Mouse (Mus musculus): ENCODE measurements around the gene Olfr123. TPM values are rescaled to one million over a fixed set of nuclear protein-coding genes. Genes with fewer than 3 reads are reported as not detected.

Olfr123 gene
- polyA plus RNA-seq (2017; shearing (Covaris generic)) = not detected

DNA sequence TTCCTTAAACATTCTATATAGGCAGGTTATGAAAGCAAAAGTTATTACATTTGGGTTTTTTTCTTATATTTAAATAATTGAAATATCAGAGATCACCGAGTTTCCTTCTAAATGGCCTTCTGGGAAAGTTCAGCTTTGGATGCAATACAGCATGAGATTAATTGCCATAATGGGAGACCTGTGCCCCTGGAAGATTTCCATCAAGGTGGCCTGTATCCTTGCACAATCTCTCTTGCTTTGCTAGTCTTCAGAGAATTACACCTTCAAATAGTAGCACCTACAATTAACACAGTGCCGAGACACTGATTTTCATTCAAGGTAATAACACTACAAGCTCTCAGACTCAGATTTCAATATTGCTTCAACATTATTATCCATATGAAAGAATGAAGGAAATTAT is at the start of gene Olfr123:
TSS of gene Olfr123 (plus strand) at position 301 of the 400 bp plus-strand sequence.

GRCm38 (mm10) chr17:37768307-37768706 is 25.0 kb upstream of the Olfr123 start, which contains the start of gene Olfr122:
Gene Olfr122, plus strand, starts transcription at chr17:37768607.

DNA sequence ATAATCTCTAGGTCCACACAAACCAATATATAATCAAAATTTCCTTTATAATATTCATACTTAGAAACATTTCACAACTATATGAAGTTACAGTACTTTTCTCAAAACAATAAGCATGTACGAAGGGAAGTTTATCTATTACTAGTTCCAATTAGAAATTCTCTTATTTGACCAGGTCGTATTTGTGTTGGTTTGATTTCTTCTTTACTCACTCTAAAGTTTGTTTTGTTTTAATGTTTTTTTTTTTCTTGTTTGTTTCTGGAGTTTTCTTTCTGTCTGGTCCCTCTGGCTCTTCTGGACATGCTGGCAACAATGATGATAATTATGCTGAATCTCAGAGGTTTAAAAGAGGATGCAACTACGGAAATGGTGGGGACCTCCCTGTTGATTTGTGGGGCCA is 6.3 kb downstream of the Olfr123 start, which contains the start of gene Olfr124:
TSS of gene Olfr124 (plus strand) at position 301 of the 400 bp plus-strand sequence.

DNA sequence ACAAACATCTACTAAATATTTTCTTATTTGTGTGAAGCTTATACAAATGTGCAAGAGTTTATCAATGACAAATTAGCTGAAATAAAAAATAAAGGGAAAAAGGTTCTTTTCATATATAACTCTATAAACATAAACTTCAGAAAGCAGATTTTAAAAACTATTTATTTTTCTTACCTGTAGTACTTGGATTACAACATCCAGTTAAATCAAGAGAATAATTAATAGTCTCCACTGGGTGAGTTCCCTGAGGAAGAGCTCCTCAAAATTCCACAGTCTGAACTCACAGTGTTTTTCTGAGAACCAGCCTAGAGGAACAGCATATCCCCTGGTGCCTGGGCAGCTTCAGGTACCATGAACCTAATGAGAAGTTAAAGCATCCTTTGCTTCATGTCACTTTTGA is 39.3 kb downstream of the Olfr123 start, which contains the start of gene Olfr125:
TSS of gene Olfr125 (plus strand) at position 301 of the 400 bp plus-strand sequence.

DNA sequence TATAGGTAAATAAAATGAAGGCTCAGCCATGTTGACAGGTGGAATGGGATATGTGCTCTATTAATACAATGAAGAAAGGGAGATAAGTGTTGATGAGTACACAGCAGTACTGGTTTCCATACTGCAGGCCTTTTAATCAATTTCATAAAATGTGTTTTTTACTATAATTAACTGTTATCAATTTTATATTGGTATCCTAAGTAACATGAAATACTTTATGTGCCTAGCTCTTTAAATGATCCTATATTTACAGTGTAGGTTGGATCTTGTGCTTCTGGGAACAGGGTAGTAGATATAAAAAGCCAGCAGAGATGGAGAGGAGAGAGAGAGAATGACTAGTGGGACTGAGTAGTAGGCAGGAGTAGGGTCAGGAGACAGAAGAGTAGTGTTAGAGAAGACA is 53.9 kb downstream of the Olfr123 start, which contains the start of gene Olfr126:
TSS of gene Olfr126 (plus strand) at position 301 of the 400 bp plus-strand sequence.

Other genes with a start within 250 kb of the Olfr123 start
- not detected for gene Olfr112, start 224.1 kb upstream of the Olfr123 start, polyA plus RNA-seq (2017; shearing (Covaris generic))
- not detected for gene Olfr113, start 215.9 kb upstream of the Olfr123 start, polyA plus RNA-seq (2017; shearing (Covaris generic))
- not detected for gene Olfr114, start 200.8 kb upstream of the Olfr123 start, polyA plus RNA-seq (2017; shearing (Covaris generic))
- gene Olfr115, start 166.4 kb upstream of the Olfr123 start, polyA plus RNA-seq (2017; shearing (Covaris generic)) = not detected
- not detected for gene Olfr116, start 166.3 kb upstream of the Olfr123 start, polyA plus RNA-seq (2017; shearing (Covaris generic))
- gene Olfr117, start 129.7 kb upstream of the Olfr123 start, polyA plus RNA-seq (2017; shearing (Covaris generic)) = 0.23 TPM
- gene Olfr118, start 126.5 kb upstream of the Olfr123 start, polyA plus RNA-seq (2017; shearing (Covaris generic)) = 0.21 TPM
- gene Olfr119, start 97.0 kb upstream of the Olfr123 start, polyA plus RNA-seq (2017; shearing (Covaris generic)) = not detected
- gene Olfr120, start 71.7 kb upstream of the Olfr123 start, polyA plus RNA-seq (2017; shearing (Covaris generic)) = not detected
- gene Olfr121, start 44.7 kb upstream of the Olfr123 start, polyA plus RNA-seq (2017; shearing (Covaris generic)) = not detected
- gene Olfr122, start 24.9 kb upstream of the Olfr123 start, polyA plus RNA-seq (2017; shearing (Covaris generic)) = not detected
- not detected for gene Olfr124, start 6.4 kb downstream of the Olfr123 start, polyA plus RNA-seq (2017; shearing (Covaris generic))
- not detected for gene Olfr125, start 39.4 kb downstream of the Olfr123 start, polyA plus RNA-seq (2017; shearing (Covaris generic))
- gene Olfr126, start 54.0 kb downstream of the Olfr123 start, polyA plus RNA-seq (2017; shearing (Covaris generic)) = 0.20 TPM
- gene Olfr127, start 106.9 kb downstream of the Olfr123 start, polyA plus RNA-seq (2017; shearing (Covaris generic)) = 0.11 TPM
- not detected for gene Olfr128, start 127.0 kb downstream of the Olfr123 start, polyA plus RNA-seq (2017; shearing (Covaris generic))
- not detected for gene Olfr761, start 159.6 kb downstream of the Olfr123 start, polyA plus RNA-seq (2017; shearing (Covaris generic))